Mouse (Mus musculus) adrenal gland, postnatal 4 days (tissue): ENCODE measurements around the gene Rapgefl1. TPM values are rescaled to one million over a fixed set of nuclear protein-coding genes. Genes with fewer than 3 reads are reported as not detected.

Experiments used
- DNase-seq, 2 experiments: peaks; one replicate each; pipeline ENCODE4 v3.0.0; 2021 to 2022; ENCODE audit warnings: low spot score in 2 of 2, mixed read lengths in 2 of 2
- long read RNA-seq, 2 experiments: library from polyadenylated mRNA; stranded (forward); transcript quantifications; one replicate each; pipeline ENCODE4 v2.0.0; 2021
- total RNA-seq, 2 experiments: library from RNA; stranded (reverse); gene quantifications; 2 replicates each; pipeline ENCODE4 v1.2.3; 2021

The Rapgefl1 gene
- total RNA-seq = 1 to 10 TPM; 2.6 to 3.0 TPM
- long read RNA-seq, experiment 1 = 0 reads
- long read RNA-seq, experiment 2, full-length matches to known transcripts = 2 of 4 reads
- long read RNA-seq, experiment 2, partial matches to known transcripts = 2 of 4 reads
- long read RNA-seq, experiment 2, other reads (novel, unspliced or antisense) = 0 of 4 reads

GRCm38 (mm10) chr11:98836651-98837141, at the start of gene Rapgefl1:
Gene Rapgefl1 (plus strand): TSS chr11:98836785.
- peak; percentile 62 to 76 for DNase-seq

- DNase-seq = no peak
Measured at GRCm38 (mm10) chr11:98787229-98787628, 49.4 kb upstream of the Rapgefl1 start.

DNA sequence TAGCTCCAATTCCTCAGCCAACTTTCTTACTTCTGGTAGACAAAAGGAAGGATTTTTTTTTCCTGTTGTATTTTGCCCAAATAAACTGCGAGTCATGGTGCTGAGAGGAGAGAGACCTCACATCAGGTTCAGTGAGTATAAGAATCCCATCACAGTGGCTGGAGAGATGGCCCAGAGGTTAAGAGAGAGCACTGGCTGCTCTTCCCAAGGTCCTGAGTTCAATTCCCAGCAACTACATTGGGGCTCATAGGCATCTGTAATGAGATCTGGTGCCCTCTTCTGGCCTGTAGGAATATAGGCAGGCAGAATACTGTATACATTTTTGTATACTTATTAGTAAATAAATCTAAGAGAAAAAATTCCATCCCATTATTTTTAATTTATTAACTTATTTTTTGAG, 48.9 kb upstream of the Rapgefl1 start:
- no peak for DNase-seq

GRCm38 (mm10) chr11:98788139-98788538, 48.4 kb upstream of the Rapgefl1 start:
- DNase-seq = no peak

DNA sequence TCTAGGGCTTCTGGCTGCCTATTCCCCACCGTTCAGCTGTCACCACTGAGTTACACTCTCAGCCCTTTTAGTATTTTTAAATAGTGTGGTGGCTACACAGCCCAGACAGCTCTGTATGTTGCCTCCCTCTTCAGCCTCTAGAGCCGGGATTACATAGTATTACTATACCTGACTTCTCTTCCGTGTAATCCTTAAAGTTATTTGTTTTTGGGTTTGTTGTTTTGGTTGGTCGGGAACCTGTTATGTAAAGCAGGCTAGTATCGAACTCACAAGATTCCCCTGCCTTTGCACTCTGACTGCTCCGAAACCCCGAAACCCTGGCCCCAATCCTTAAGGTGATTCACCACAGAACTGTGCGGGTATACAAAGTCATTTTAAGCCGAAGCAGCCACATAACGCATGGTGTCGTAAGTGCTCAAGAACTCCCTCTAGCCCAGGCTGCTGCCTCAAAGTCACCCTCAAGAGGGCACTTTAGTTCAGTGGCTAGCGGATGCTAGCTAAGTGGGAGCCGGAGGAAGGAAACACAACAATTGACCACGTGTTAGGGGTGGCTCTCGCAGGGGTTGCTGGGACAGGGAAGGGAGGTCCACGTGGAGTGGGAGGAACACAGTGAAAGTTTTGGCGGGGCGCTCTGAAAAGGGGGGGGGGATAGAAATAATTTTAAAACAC, 47.9 kb upstream of the Rapgefl1 start:
- DNase-seq = peak in 1 of 2 experiments; percentile 74

DNA sequence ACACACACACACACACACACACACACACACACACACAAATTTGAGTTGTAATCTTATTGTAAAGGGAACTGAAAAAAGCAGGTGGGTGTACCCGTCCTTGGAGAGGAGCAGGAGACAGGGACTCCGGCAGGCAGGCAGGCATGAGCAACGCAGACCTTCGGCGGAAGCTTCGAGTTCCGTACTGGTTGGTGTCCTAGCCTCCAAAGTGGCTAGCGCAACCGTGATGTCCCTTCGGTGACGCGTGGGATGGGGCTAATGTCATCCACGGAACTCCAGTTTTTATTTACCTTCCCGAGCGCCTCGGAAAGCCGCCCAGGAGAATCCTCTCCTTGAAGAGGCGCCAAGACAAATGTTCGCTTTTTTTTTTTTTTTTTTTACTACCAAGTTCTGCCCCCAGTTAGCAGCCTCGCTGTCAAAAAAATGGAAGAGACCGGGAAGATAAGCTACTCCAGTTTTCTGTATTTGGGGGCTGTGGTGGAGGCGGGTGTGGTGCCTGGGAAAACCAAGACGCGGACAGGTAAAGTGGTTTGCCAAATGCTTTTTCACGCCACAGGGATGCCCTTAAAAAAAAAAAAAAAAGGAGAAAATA, 47.3 kb upstream of the Rapgefl1 start:
- DNase-seq = no peak

DNA sequence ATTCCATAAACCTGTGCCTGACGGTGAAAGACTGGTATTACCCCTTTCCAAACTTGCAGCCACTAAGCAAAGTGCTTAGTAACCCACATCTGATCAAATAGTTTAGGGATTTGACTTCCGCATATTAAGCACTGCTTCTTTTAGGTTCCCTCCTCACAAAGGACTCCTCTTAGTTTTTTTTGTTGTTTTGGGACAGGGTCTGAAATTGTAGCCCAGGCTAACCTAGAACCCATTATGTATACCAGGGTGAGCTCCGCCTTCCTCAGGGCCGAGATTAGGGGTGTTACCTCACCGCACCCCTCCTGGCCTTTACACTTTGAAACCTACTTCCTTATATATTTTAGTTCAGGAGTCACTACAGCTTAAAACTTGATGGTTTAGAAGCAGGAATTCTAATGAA, 46.8 kb upstream of the Rapgefl1 start:
- DNase-seq = no peak

GRCm38 (mm10) chr11:98790631-98791205, 45.9 kb upstream of the Rapgefl1 start:
- DNase-seq = no peak

DNA sequence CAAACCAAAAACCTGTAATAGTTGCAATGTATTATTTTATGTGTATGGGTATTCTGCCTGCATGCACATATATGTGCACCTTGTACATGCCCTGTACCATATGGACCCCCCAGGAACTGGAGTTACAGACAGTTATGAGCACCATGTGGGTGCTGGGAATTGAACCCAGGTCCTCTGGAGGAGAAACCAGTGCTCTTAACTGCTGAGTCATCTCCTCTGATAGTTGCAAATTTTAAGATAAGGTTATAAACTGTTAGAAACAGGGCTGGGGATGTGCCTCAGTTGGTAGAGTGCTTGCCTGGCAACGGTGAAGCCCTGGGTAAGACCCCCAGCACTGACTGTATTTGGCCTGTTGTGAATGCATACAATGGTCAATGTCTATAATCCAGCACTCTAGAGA, 45.1 kb upstream of the Rapgefl1 start:
- DNase-seq = no peak

- DNase-seq = no peak
Measured at GRCm38 (mm10) chr11:98792081-98792480, 44.5 kb upstream of the Rapgefl1 start.

- DNase-seq = peak in 1 of 2 experiments; percentile 62
Measured at GRCm38 (mm10) chr11:98794469-98795014, 42.0 kb upstream of the Rapgefl1 start.

DNA sequence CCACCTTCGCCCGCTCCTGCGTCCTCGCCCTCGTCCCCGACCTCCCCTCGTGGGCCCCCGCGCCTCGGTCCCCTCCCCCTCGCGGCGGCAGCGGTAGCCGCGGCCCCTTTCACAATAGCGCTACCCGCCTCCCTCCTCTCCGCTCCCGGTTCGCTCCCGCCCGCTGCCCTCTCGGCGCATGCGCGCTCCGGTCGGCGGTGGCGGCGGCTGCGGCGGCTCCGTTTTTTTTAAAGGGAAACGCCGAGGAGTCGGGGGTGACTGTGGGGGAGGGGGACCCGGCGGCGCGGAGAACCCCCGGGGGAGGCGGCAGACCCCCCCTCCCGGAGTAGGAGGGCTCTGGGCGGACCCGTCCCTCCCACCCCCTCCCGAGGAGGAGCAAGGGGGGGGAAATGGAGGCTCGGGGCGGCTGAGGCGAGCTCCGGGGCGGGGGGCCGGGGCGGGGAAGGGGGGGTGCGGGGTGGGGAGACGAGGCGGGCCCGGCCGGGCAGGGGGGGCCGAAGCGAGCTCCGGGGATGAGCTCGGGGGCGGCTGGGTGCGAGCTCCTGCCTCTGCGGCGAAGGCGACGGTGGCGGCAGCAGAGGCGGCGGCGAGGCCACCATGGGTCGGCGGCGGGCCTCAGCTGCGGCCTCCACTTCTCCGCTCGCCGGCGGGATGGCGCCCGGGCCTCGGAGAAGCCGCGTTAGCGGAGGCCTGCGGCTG, 41.4 kb upstream of the Rapgefl1 start, which contains the start of gene Msl1:
Msl1 (plus strand) TSS at position 502 of the 699 bp plus-strand sequence.
- DNase-seq = peak; percentile 78 to 84

GRCm38 (mm10) chr11:98795714-98796514, 40.7 kb upstream of the Rapgefl1 start:
- DNase-seq = peak in 1 of 2 experiments; percentile 22

DNA sequence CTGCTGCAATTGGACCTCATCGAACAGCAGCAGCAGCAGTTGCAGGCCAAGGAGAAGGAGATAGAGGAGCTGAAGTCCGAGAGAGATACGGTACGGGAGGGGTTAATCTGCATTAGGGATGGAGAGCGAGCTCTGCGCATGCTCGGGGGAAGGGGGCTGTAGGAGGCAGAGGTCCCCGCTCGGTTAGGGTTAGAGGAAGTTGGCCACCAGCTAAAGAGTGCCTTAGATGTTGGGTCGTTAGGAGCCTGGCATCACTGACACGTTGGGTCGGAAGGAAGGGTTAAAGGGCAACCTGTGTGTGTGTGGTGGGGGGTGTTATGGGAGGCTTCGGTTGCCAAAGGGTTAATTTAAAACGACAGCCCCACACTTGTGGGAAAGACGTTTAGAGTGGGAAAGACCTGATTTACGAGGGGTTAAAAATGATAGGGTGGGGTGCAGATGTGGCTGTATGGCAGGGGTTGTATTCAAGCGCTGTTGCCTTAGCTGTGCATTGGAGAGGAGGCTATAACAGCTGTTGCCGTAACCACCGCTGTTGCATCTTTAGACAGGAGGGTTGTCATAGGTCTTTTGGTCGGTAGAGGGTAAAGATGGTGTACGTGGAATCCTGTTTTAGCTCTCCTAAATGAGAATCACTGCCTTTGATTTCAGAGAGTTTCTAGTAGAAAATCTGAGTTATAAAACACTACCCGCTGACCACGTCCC, 39.9 kb upstream of the Rapgefl1 start:
- peak in 1 of 2 experiments; percentile 59 for DNase-seq

DNA sequence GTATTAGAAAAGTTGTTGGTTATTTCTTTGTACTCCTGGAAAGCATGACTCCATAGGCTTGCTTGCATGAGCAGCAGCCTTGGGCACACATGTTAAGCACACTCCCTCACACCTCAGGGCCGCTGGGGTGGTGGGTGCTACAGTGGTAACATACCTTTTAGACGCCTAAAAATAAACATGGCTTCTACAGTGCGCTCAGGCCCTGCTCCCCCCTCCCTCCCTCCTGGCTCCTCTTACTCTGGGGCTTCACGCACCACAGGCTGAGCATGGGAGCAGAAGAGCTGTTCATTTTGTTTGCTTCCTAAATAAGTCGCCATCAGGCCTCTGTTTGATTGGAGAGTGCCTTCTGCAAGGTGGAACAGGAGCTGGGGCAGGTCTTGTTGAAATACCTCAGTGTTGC, 39.3 kb upstream of the Rapgefl1 start:
- DNase-seq = no peak

- no peak for DNase-seq
Measured at GRCm38 (mm10) chr11:98797909-98798308, 38.7 kb upstream of the Rapgefl1 start.

DNA sequence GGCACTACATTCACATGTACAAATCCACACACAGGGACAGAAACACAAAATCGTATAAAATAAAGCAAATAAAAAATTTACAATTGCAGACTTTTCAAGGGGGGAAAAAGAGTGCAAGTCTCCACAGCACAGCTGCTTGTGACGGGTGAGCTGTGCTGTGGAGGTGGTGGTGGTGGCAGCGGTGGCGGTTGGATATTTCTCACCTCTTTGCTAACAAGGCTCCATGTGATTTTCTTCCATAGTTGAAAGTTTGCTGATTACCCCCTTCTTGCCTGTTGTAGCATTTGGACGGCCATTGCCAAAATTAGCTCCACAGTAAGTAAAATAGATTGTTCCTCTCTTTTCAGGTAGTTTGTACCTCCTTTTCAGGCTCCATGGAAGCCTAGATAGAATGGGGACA, 32.0 kb upstream of the Rapgefl1 start, which contains the start of gene Casc3:
Casc3 (plus strand) TSS at position 301 of the 400 bp plus-strand sequence.
- no peak for DNase-seq

DNA sequence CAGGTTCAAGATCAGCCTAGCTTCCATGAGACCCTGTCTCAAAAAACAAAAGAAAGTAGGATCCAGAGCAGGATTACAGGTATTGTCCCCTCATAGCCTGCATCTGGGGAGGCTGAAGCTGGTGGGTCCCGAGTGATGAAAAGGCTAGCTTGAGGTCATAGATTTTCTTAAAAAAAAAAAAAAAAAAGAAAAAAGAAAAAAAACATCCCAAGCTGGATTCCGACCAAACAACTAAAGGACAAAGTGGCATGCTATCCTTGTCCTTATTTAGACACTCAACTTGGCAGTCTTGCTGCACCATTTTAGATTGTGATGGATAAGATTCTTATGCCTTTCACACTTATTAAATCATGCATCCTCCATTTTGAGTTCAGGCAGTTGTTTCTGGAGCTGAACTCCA, 28.2 kb upstream of the Rapgefl1 start:
- no peak for DNase-seq
